Mouse (Mus musculus): ENCODE measurements at regions not wholly inside any gene's neighbourhood (a gene's known extent, or its start where the extent isn't known, plus 50 kb on each side); places are given as distances from the start of the nearest gene placed in this dataset.

- DNase-seq (ENCODE audit: low read depth, low spot score) = no peak
These were observed 408.3 kb downstream of the Nbas start for GRCm38 (mm10) chr12:13677266-13677665.

GRCm38 (mm10) chr12:13669453-13669852 lies 400.5 kb downstream of the Nbas start:
- no peak for DNase-seq (ENCODE audit: low read depth, low spot score)

- DNase-seq (ENCODE audit: low read depth, low spot score) = no peak
These were observed 399.6 kb downstream of the Nbas start for GRCm38 (mm10) chr12:13668485-13669022.

GRCm38 (mm10) chr12:13639336-13639735 lies 370.4 kb downstream of the Nbas start:
- peak; percentile 60 for DNase-seq (ENCODE audit: low read depth, low spot score)

Measured in mesoderm, embryonic 11.5 days (tissue).